Mouse (Mus musculus): ENCODE measurements at regions not wholly inside any gene's neighbourhood (a gene's known extent, or its start where the extent isn't known, plus 50 kb on each side); places are given as distances from the start of the nearest gene placed in this dataset.
A peak's percentile ranks its signal among the peaks of the same experiment; 100 is the strongest.

GRCm38 (mm10) chr15:11716168-11716842 is 190.8 kb downstream of the Npr3 start:
- DNase-seq (ENCODE audit: extremely low spot score in 1 of 2, low spot score in 1 of 2) = no peak

- DNase-seq (ENCODE audit: extremely low spot score in 1 of 2, low spot score in 1 of 2) = no peak
Measured at GRCm38 (mm10) chr15:11712481-11713274, 194.4 kb downstream of the Npr3 start.

DNA sequence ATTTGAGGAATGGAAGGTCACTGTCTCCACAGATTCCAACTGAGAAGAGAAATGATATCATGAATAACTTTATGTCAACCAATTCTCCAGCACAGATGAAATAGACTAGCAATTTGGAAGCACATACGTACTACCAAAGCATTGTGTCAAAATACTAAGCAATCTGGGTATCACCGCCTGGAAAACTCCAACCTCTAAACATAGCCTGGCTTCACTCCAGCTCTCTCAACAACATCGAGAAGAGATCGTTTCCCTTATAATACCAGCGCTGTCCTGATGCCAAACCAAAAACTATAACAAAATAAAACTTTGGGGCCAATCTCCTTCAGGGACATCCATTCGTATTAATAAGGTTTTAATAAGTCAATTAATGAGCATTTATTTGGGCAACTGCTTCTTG is 205.8 kb downstream of the Npr3 start:
- DNase-seq (ENCODE audit: extremely low spot score in 1 of 2, low spot score in 1 of 2) = no peak

GRCm38 (mm10) chr15:11699929-11700328 is 207.2 kb downstream of the Npr3 start:
- DNase-seq (ENCODE audit: extremely low spot score in 1 of 2, low spot score in 1 of 2) = no peak

DNA sequence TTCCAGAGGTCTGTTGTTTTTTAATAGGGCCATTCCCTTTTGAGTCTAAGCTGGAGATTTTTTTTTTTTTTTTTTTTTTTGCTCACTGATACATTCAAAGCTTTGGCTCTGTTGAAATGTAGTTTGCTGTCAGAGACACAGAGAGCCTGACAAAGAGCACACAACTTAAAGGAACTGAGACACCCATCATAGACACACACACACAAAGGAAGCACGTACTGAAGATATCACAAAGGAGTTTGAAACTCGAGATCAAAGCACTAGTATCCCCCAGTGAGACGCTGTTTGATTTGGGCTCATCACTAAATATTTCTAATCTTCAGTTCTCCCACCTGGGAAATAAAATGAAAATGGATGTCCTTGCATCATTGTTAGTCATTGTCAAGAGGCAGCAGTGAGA is 210.0 kb downstream of the Npr3 start:
- no peak for DNase-seq (ENCODE audit: extremely low spot score in 1 of 2, low spot score in 1 of 2)

GRCm38 (mm10) chr15:11693772-11694270 is 213.3 kb downstream of the Npr3 start:
- no peak for DNase-seq (ENCODE audit: extremely low spot score in 1 of 2, low spot score in 1 of 2)

DNA sequence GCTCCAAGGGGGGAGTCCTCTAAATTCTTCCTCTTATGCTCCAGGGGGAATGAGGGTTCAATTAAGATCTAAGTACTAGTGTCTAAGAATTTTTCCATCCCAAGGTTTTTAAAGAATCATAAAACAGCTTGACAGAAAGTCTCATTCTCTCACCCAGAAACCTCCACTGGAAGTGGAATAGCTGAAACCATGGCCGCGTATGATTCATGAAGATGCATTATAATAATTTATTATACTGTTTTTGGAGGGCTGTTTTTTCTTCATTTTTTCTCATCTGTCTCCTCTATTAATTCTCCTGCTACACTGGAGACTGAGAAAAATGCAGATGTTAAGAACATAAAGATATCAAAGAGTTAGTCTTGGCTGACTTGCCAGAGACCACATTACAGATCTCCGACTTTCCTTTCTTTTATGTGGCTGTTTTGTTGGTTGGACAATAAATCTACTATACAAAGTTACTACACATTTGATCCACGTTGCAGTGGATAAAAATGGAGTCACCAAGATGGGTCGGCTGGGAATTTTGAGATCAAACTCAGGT is 242.2 kb downstream of the Npr3 start:
- DNase-seq (ENCODE audit: extremely low spot score in 1 of 2, low spot score in 1 of 2) = no peak

- DNase-seq (ENCODE audit: extremely low spot score in 1 of 2, low spot score in 1 of 2) = no peak
Measured at GRCm38 (mm10) chr15:11655168-11655567, 251.9 kb downstream of the Npr3 start.

- no peak for DNase-seq (ENCODE audit: extremely low spot score in 1 of 2, low spot score in 1 of 2)
Measured at GRCm38 (mm10) chr15:11646241-11646640, 246.8 kb upstream of the Tars start.

DNA sequence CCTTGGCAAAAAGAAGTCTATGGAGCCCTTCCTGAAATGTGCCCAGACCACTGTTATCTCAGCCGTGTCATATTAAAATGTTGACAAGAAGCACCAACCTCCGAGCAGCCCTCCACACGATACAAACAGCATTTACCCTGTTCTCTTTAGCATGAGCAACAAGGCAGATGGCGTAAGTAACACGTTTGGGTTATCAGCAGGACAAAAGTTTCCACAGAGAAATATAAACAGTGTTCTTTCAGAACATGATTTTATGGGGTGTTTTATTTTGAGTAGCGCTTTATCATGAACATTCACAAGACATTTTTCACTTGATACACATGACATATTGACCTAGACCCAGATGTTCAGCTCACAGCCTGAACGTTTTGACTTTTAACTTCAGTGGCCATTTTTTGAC is 245.3 kb upstream of the Tars start:
- no peak for DNase-seq (ENCODE audit: extremely low spot score in 1 of 2, low spot score in 1 of 2)

DNA sequence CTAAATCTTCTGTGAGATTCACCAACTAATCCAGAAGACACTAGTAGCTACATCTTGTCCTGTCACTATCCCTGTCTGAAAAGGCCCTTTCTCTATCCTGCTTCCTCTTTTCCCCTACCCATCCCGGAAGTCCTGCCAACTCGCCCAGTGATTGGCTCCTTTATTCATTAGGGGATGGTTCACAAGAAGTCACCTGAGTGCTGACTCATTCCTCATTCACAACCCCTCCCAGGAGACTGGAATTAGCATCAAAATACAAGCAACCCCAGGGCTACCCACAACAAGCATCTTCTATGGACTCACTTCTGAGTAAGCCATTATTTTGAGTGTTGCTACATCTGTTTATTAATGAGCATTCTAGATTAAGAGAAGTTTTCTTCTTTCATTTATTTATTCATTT is 231.2 kb upstream of the Tars start:
- DNase-seq (ENCODE audit: extremely low spot score in 1 of 2, low spot score in 1 of 2) = no peak

DNA sequence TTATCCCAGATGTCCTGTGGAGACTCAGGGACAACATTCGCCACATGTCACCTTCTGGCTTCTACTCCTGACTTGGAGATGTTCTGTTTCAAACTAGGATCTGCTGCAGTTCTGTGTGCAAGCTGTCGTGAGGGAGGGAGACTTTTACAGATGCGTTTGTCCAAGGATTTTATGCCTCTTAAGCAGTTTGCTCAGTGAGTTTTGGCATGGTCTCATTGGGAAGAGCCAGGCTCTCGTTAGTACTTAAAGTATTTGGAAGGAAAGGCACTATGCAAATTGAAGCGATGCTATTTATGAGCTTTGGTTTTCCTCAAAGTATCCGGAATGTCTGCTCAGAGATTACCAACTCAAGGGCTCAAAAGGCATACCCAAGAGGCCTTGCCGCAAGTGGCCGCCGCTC is 227.0 kb upstream of the Tars start:
- DNase-seq (ENCODE audit: extremely low spot score in 1 of 2, low spot score in 1 of 2) = no peak

- no peak for DNase-seq (ENCODE audit: extremely low spot score in 1 of 2, low spot score in 1 of 2)
Measured at GRCm38 (mm10) chr15:11612416-11612815, 213.0 kb upstream of the Tars start.

DNA sequence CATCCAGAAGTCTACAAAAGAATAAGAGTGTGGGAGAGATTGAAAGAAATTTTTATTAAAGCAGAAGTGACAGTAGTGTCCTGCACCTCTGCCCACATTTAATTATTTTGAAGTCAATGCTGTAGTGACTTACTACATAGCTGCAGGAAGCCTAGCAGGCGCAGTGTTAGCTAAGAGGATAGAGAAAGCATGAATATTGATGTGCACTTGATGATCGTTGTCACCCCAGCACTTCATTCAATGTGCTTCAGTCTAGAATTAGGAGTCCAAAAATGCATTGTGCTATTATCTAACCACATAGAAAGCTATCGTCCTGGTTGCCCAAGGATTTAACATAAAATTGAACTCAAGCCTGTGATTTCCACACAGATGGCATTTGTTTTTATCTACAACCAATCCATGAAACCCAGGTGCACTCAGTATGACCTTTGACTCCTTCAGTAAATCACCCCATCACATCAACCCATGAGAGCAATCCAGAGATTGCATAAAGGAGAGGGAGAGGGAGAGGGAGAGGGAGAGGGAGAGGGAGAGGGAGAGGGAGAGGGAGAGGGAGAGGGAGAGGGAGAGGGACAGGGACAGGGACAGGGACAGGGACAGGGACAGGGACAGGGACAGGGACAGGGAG is 210.7 kb upstream of the Tars start:
- DNase-seq (ENCODE audit: extremely low spot score in 1 of 2, low spot score in 1 of 2) = no peak

DNA sequence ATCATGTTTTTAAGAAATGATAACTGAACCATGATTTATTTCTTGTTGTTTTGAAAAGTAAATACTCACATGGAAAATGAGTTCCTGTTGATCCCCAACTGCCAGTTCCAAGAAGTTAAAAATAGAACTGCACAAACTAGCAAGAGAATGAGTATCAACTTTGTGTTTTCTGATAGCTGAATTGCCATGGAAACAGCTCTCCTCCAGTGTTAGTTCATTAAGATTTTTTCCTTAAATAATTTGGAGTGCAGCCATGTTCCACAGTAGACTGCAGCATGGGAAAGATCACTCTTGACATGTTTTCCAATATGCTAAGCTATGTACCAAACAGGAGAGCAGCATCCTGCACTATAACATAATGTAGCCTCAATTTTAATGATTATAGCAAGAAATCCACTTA is 208.0 kb upstream of the Tars start:
- no peak for DNase-seq (ENCODE audit: extremely low spot score in 1 of 2, low spot score in 1 of 2)

GRCm38 (mm10) chr15:11605677-11606076 is 206.2 kb upstream of the Tars start:
- DNase-seq (ENCODE audit: extremely low spot score in 1 of 2, low spot score in 1 of 2) = no peak

GRCm38 (mm10) chr15:11597021-11597420 is 197.6 kb upstream of the Tars start:
- no peak for DNase-seq (ENCODE audit: extremely low spot score in 1 of 2, low spot score in 1 of 2)

DNA sequence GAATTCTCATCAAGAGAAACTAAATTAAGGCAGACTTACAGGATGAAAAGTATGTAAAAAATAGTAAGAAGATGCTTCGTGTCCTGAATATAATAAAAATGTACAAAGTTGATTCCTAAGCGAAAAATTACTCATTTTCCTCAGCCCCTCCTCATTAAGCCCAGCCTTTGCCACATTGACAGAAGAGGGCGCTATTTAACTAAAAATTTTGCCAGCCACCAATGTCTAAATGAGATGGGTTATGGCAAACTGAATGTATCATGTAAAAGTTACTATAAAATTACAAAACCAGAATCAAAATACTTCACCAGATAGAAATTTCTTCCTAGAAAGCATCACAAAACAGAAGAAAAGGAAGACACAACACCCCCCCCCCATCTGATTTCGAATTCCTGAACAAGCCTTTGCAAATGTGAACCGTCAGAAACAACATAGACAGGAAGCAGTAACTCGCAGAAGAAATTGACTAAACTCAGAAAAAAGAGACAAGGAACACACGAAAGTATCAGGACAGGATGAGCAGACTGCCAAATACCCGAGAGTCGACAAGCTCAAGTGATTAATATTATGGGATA is 191.2 kb upstream of the Tars start:
- DNase-seq (ENCODE audit: extremely low spot score in 1 of 2, low spot score in 1 of 2) = peak in 1 of 2 experiments; percentile 6

DNA sequence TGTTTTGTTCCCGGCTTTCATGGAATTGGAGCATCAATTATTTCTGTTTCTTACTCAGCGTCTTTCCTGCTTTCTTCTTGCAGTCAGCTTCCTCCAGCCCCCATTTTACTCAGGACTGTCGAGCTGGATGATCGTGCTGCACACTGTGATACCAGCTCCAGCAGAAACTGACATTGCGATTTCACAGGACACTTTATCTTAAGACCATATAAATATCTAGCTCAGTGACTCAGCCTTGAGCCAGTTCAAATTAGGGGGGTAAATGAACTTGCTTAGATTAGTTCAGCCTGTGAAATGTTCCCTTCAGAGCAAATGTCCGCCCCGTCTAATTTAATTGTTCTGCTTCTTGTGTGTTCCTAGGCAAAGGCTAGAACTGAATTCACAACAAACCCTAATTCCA is 190.3 kb upstream of the Tars start:
- no peak for DNase-seq (ENCODE audit: extremely low spot score in 1 of 2, low spot score in 1 of 2)

- DNase-seq (ENCODE audit: extremely low spot score in 1 of 2, low spot score in 1 of 2) = no peak
Measured at GRCm38 (mm10) chr15:11586384-11586783, 186.9 kb upstream of the Tars start.

DNA sequence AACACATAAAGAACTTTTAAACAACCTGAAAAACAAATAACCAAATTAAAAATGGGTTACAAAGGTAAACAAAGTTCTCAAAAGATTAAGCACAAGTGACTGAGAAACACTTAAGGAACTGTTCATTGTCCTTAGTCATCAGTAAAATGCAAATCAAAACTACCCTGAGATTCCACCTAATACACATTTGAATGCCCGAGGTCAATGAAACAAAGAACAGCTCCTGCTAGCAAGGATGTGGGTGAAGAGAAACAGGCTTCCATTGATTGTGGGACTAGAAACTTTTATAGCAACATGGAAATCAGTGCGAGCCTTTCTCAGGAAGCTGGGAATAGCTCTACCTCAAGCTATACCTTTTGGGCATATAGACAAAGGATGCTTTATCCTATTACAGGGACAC is 184.7 kb upstream of the Tars start:
- no peak for DNase-seq (ENCODE audit: extremely low spot score in 1 of 2, low spot score in 1 of 2)

Data from layer of hippocampus, postnatal 25 days (tissue).